Mouse (Mus musculus) small intestine, adult 2 months (tissue): ENCODE measurements around the gene Reg4. TPM values are rescaled to one million over a fixed set of nuclear protein-coding genes. Genes with fewer than 3 reads are reported as not detected.

Experiments
- H3K27ac ChIP-seq: fragments of 200-500 bp; 2 replicates; pipeline ENCODE4 v1.5.1; 2012; ENCODE audit warnings: low read depth, low read length, control low read depth, inconsistent platforms; ENCODE audit not compliant: insufficient read depth
- H3K27me3 ChIP-seq: fragments of 200-500 bp; 2 replicates; pipeline ENCODE4 v1.6.1; 2012; ENCODE audit warnings: mild to moderate bottlenecking, moderate library complexity, low read length, inconsistent platforms; ENCODE audit not compliant: control insufficient read depth, insufficient read depth
- H3K36me3 ChIP-seq: fragments of 200-500 bp; 2 replicates; pipeline ENCODE4 v1.6.1; 2012; ENCODE audit warnings: mild to moderate bottlenecking, low read length, control low read depth, inconsistent platforms; ENCODE audit not compliant: control insufficient read depth, insufficient read depth
- H3K4me1 ChIP-seq: fragments of 200-500 bp; 2 replicates; pipeline ENCODE4 v1.6.1; 2012; ENCODE audit warnings: low read length, inconsistent platforms, mixed read lengths; ENCODE audit not compliant: control insufficient read depth, insufficient read depth, insufficient read length
- H3K4me3 ChIP-seq: fragments of 200-500 bp; 2 replicates; pipeline ENCODE4 v1.5.1; 2012; ENCODE audit warnings: low read depth, mild to moderate bottlenecking, control low read depth, inconsistent platforms, low read length, moderate library complexity
- CTCF ChIP-seq: fragments of 200-500 bp; IDR thresholded peaks from 2 replicates; pipeline ENCODE4 v1.5.1; 2012; ENCODE audit warnings: low read depth, mild to moderate bottlenecking, control low read depth, inconsistent platforms, low read length, moderate library complexity, mixed read lengths; ENCODE audit not compliant: insufficient replicate concordance, insufficient read length; ENCODE audit errors: extremely low read depth
- POLR2A ChIP-seq: fragments of 200-500 bp; IDR thresholded peaks from 2 replicates; pipeline ENCODE4 v1.6.1; 2012; ENCODE audit warnings: low read depth, mild to moderate bottlenecking, control low read depth, inconsistent platforms, low read length, moderate library complexity
- WGBS: fragments of 180-500 bp; shearing (Covaris S2); methylation state at CpG from one replicate; pipeline ENCODE4 v1.1.7; 2018; 5-methylcytosine and 5-hydroxymethylcytosine counted together
- polyA plus RNA-seq: library from polyadenylated mRNA; depleted of rRNA; stranded (reverse); fragments of >200 nt; gene quantifications from 2 replicates; pipeline ENCODE4 v1.2.3, GENCODE M21; 2012

The Reg4 gene
- polyA plus RNA-seq, 1 experiment, result 67.3 TPM

GRCm38 (mm10) chr3:98203282-98203681, 18.7 kb upstream of the Reg4 start:
- TF ChIP-seq POLR2A (no peak), CTCF (no peak)
- 19% methylated on average over 5 of the region's 5 CpGs for WGBS

GRCm38 (mm10) chr3:98206977-98207376, 15.0 kb upstream of the Reg4 start:
- no peak overlapping the region for H3K27ac ChIP-seq
- no peak for TF ChIP-seq POLR2A
- TF ChIP-seq CTCF, result no peak
- H3K4me1 ChIP-seq, result 0 out of 2 replicates have a peak, but pooled peaks cover 3% of the 10 kb centered on the region
- WGBS, result 27% methylated on average over 3 of the region's 3 CpGs
- no peaks in the 10 kb centered on the region for H3K36me3 ChIP-seq
- H3K4me3 ChIP-seq, result no peak overlapping the region
- H3K27me3 ChIP-seq, result 0 out of 2 replicates have a peak, but pooled peaks cover 2% of the 10 kb centered on the region

More at GRCm38 (mm10) chr3:98203282-98203681, 18.7 kb upstream of the Reg4 start:
- Histone ChIP-seq H3K27me3 (no peaks in the 10 kb centered on the region), H3K36me3 (no peaks in the 10 kb centered on the region), H3K27ac (no peak overlapping the region), H3K4me1 (no peaks in the 10 kb centered on the region), H3K4me3 (no peak overlapping the region)

GRCm38 (mm10) chr3:98209161-98209560, 12.8 kb upstream of the Reg4 start:
- no peak overlapping the region for H3K4me3 ChIP-seq
- 42% methylated on average over 4 of the region's 4 CpGs for WGBS
- no peak for TF ChIP-seq CTCF
- TF ChIP-seq POLR2A, result no peak
- H3K4me1 ChIP-seq, result 0 out of 2 replicates have a peak, but pooled peaks cover 3% of the 10 kb centered on the region
- no peaks in the 10 kb centered on the region for H3K36me3 ChIP-seq
- no peak overlapping the region for H3K27ac ChIP-seq
- H3K27me3 ChIP-seq, result 0 out of 2 replicates have a peak, but pooled peaks cover 2% of the 10 kb centered on the region

- no peak overlapping the region for H3K27ac ChIP-seq
- H3K36me3 ChIP-seq, result no peaks in the 10 kb centered on the region
- no peak for TF ChIP-seq POLR2A
- TF ChIP-seq CTCF, result no peak
- H3K4me3 ChIP-seq, result no peak overlapping the region
- H3K27me3 ChIP-seq, result 0 out of 2 replicates have a peak, but pooled peaks cover 2% of the 10 kb centered on the region
- 0 out of 2 replicates have a peak, but pooled peaks cover 3% of the 10 kb centered on the region for H3K4me1 ChIP-seq
- WGBS, result 81% methylated on average over 10 of the region's 10 CpGs
These were observed 11.1 kb upstream of the Reg4 start for GRCm38 (mm10) chr3:98210860-98211259.

- 65% methylated on average over 7 of the region's 7 CpGs for WGBS
- H3K4me1 ChIP-seq, result 0 out of 2 replicates have a peak, but pooled peaks cover 3% of the 10 kb centered on the region
- H3K4me3 ChIP-seq, result no peak overlapping the region
- no peaks in the 10 kb centered on the region for H3K36me3 ChIP-seq
- TF ChIP-seq CTCF (no peak), POLR2A (no peak)
- H3K27me3 ChIP-seq, result 0 out of 2 replicates have a peak, but pooled peaks cover 2% of the 10 kb centered on the region
- no peak overlapping the region for H3K27ac ChIP-seq
These were observed 10.5 kb upstream of the Reg4 start for GRCm38 (mm10) chr3:98211301-98212081.

DNA sequence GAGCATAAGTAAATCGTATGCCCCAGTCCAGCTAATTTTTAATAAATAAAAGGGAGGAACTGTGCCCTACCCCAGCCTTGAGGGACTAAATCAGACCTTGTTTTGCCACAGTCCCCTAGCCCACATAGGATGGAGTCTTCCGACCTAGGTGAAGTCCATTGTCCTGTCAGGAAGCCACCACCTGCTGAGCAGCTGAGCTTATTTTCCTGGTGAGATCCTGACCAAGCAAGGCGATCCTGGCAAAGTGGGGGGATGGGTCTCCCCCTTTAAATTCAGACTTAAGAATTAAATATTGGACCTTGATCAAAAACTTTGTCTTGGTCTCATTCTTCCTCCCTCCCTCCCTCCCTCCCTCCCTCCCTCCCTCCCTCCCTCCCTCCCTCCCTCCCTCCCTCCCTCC, 5.7 kb upstream of the Reg4 start:
- H3K4me3 ChIP-seq, result no peak overlapping the region
- TF ChIP-seq POLR2A (no peak), CTCF (no peak)
- H3K27ac ChIP-seq, result no peak overlapping the region
- 81% methylated on average over 3 of the region's 3 CpGs for WGBS
- no peaks in the 10 kb centered on the region for H3K36me3 ChIP-seq
- no peaks in the 10 kb centered on the region for H3K4me1 ChIP-seq
- no peaks in the 10 kb centered on the region for H3K27me3 ChIP-seq

DNA sequence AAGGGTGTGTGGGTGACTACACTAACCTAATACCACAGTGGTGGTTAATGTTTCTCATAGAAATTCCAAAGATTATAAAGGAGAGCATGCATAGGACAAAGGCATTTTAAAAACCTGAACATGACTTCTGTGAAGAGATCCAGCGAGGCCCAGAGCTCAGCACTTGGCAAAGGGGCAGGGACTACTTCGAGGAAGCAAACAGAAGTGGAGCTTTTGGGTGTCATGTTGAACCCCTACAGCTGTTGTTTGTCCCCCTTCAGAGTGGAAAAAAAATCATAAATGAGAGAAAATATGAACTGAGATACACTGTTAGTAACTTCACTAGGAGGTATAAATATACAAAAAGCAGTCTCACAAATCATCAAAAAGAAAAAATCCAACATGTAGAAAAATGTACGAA, 1.3 kb downstream of the Reg4 start:
- H3K36me3 ChIP-seq, result no peaks in the 10 kb centered on the region
- TF ChIP-seq CTCF (no peak), POLR2A (no peak)
- H3K27me3 ChIP-seq, result no peaks in the 10 kb centered on the region
- no peak overlapping the region for H3K4me3 ChIP-seq
- H3K27ac ChIP-seq, result no peak overlapping the region
- WGBS, result 85% methylated on average over 3 of the region's 3 CpGs
- H3K4me1 ChIP-seq, result no peaks in the 10 kb centered on the region
